Mouse (Mus musculus) neural tube, embryonic 13.5 days (tissue): ENCODE data around the gene Agxt. TPM values are rescaled to one million over a fixed set of nuclear protein-coding genes. Genes with fewer than 3 reads are reported as not detected.

Experiments
- ATAC-seq: fragments of 200-750 bp; cut with Nextera tagmentation; 2 replicates; pipeline ENCODE4 v1.8.0; 2017; ENCODE audit warnings: low read depth, mild to moderate bottlenecking, moderate TSS enrichment, moderate library complexity
- H3K27ac ChIP-seq: fragments of 300-500 bp; sonication (generic); replicated peaks from 2 replicates; pipeline ENCODE4 v1.5.1; 2015; ENCODE audit warnings: moderate library complexity, mild to moderate bottlenecking, inconsistent platforms
- H3K27me3 ChIP-seq: fragments of 300-500 bp; sonication (generic); 2 replicates; pipeline ENCODE4 v1.6.1; 2015; ENCODE audit warnings: mild to moderate bottlenecking, inconsistent platforms
- H3K36me3 ChIP-seq: fragments of 300-500 bp; sonication (generic); 2 replicates; pipeline ENCODE4 v1.6.1; 2015; ENCODE audit warnings: mild to moderate bottlenecking, inconsistent platforms
- H3K4me1 ChIP-seq: fragments of 300-500 bp; sonication (generic); replicated peaks from 2 replicates; pipeline ENCODE4 v1.6.1; 2015; ENCODE audit warnings: inconsistent platforms
- H3K4me2 ChIP-seq: fragments of 300-500 bp; sonication (generic); 2 replicates; pipeline ENCODE4 v1.6.1; 2015; ENCODE audit warnings: inconsistent platforms, mild to moderate bottlenecking, moderate library complexity
- H3K4me3 ChIP-seq: fragments of 300-500 bp; sonication (generic); 2 replicates; pipeline ENCODE4 v1.5.1; 2015; ENCODE audit warnings: mild to moderate bottlenecking, inconsistent platforms
- H3K9ac ChIP-seq: fragments of 300-500 bp; sonication (generic); 2 replicates; pipeline ENCODE4 v1.6.1; 2015; ENCODE audit warnings: moderate library complexity, mild to moderate bottlenecking, inconsistent platforms
- H3K9me3 ChIP-seq: fragments of 300-500 bp; sonication (generic); 2 replicates; pipeline ENCODE4 v1.6.1; 2016; ENCODE audit warnings: inconsistent platforms
- WGBS: fragments of 180-500 bp; shearing (Covaris S2); methylation state at CpG from one replicate; pipeline ENCODE4 v1.1.7; 2015; 5-methylcytosine and 5-hydroxymethylcytosine counted together
- polyA plus RNA-seq: library from polyadenylated mRNA; unstranded; fragments of >200 nt; fragmentation: Nextera tagmentation; extraction: Ambion mirVana; gene quantifications from 2 replicates; pipeline ENCODE4 v1.2.1, GENCODE M21; 2015

The Agxt gene
- polyA plus RNA-seq, 1 experiment from 2014 or later = not detected

DNA sequence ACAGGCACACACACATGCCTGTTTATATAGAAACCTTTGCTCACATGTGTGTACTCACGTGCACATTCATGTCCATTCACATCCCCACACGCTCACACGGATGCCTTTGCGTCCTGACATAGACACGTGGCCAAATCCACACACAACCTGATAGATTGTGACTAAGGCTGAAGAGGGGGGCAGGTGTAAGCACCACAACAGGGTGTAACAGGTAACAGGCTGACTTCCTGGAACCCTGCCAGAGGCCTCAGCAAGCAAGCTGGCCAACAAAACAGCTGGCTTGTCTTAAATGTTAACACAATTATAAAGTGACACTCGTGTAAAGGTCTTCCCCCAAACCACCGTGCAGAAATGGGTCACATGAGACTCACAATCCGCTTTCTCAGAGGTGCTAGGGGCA, 23.9 kb downstream of the Agxt start:
- H3K4me1 ChIP-seq = no peaks in the 10 kb centered on the region
- H3K9ac ChIP-seq = no peak overlapping the region
- 87% methylated on average over 8 of the region's 8 CpGs for WGBS
- ATAC-seq = no peak
- H3K36me3 ChIP-seq = no peaks in the 10 kb centered on the region
- H3K4me3 ChIP-seq = no peak overlapping the region
- no peaks in the 10 kb centered on the region for H3K9me3 ChIP-seq
- H3K4me2 ChIP-seq = no peak overlapping the region
- H3K27me3 ChIP-seq = no peaks in the 10 kb centered on the region
- H3K27ac ChIP-seq = no peak overlapping the region

DNA sequence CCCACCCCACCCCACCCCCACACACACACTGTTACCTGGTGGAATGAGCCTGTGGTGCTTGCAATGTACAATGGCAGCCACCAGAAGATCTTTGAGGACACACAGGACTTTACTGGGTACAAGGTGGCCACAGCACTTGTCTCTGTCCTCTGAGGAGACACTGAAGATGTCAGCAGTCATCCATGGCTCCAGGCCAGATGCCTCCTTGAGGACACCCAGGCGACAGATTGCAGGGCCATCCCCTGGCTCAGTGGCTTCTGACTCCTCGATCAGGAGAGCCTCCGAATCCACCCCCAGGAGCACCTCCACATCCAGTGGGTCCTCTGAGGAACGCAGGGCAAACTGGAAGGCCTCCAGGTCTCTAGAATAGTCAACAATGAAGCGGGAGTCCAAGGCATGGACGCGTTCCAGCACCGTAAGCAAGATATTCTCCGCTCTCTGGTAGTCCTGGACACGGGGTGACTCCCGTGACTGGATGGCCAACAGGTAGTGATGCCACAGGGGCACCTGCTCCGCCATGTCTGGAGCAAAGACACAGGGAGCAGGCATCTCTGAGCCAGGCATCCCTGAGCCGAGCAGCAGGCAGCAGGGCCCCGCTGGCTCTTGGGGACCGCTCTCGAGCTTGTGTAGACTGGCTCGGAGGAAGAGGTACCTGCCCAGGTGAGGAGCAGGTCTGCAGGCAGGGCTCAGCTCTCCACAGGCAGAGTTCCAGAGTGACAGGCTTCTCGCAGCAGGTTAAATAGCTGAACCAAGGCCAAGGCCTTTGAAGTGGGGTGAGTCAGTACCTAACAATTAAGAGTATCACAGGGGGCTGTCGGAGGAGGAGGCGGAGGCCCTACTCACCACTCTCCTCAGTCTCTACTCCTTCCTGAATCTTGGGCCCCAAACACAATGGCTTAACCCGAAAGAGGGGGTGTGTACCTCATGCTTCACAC, 24.8 kb downstream of the Agxt start:
- no peaks in the 10 kb centered on the region for H3K9me3 ChIP-seq
- no peaks in the 10 kb centered on the region for H3K4me1 ChIP-seq
- no peaks in the 10 kb centered on the region for H3K36me3 ChIP-seq
- H3K4me2 ChIP-seq = no peak overlapping the region
- no peak overlapping the region for H3K27ac ChIP-seq
- ATAC-seq = no peak
- WGBS = 87% methylated on average over 21 of the region's 21 CpGs
- H3K9ac ChIP-seq = no peak overlapping the region
- no peaks in the 10 kb centered on the region for H3K27me3 ChIP-seq
- no peak overlapping the region for H3K4me3 ChIP-seq

DNA sequence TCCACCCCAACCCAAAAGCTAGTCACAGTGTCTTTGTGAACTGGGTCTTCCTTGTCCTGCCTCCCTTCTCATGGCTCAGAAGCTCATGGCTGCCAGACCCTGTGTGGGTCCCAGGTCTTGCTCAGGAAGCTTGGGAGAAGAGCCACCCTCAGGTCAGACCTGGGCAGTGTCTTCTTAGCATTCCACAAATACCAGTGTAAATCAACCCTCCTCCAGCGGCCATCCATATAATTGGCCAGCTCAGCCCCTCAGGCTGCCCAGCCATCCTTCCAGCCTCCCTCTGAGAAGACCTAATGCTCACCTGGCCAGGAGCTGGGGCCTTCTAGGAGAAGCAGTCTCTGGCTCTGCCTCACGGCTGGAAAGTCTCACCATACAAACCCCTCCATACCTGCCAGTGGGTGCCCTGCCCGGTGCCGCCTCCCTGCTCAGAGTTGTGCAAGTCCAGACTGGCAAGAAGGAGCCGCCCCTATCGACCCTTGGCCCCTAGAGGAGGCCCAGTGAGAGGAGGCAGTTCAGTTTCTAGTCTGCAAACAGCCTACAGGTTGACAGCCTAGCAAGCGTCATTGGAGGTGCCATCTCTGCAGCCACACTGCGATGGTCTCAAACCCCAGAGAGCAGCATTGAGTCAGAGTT, 25.6 kb downstream of the Agxt start, which contains the start of gene 2310007B03Rik:
TSS of gene 2310007B03Rik (minus strand) at position 448 of the 633 bp plus-strand sequence.
- Histone ChIP-seq H3K4me2 (no peak within 1 kb of the TSS), H3K27me3 (no peaks in the 10 kb centered on the region), H3K4me3 (no peak within 1 kb of the TSS), H3K27ac (no peak within 1 kb of the TSS), H3K36me3 (no peaks in the 10 kb centered on the region), H3K9ac (no peak within 1 kb of the TSS), H3K9me3 (no peaks in the 10 kb centered on the region), H3K4me1 (no peaks in the 10 kb centered on the region)
- ATAC-seq = no peak
- WGBS = 77% methylated on average over 8 of the region's 8 CpGs

DNA sequence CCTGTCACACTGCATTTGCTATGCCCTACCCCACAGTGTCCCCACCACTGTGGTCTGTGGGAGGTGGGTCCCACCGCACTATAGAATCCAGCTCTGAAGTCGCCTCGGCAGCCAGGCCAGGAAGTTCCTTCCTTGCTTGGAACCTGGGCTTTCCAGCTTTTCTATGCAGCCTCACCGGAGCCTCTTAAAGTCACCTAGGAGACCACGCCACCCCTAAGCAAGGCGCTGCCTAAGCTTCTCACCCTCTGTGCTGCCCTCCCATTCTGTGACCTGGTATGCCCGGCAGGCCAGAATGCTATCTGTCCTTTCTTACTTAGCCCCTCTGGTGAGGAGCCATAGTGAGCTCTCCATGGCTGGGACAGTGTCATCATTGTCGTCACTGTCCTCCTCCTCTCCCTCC, 26.3 kb downstream of the Agxt start:
- Histone ChIP-seq H3K4me3 (no peak overlapping the region), H3K36me3 (no peaks in the 10 kb centered on the region), H3K27ac (no peak overlapping the region), H3K4me2 (no peak overlapping the region), H3K4me1 (no peaks in the 10 kb centered on the region), H3K9me3 (no peaks in the 10 kb centered on the region), H3K9ac (no peak overlapping the region), H3K27me3 (no peaks in the 10 kb centered on the region)
- 75% methylated on average over 8 of the region's 8 CpGs for WGBS
- ATAC-seq = no peak

DNA sequence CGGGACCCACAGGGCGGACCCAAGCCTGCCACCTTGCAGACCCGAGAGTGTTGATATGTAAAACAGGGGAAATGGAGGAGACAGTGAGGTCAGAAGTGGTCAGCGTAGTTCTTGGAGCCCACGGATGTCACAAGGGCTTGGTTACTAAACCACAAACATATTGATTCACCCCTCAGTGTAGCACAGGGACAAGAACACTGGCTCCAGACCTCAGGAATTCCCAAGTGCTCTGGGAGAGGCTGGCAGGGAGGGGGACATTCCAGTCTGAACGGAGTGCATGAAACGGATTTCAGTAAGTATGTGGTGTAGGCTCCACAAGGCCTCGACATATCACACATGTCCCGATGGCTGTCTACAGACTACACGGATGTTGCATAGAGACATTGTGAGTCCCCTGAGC, 26.9 kb downstream of the Agxt start:
- 83% methylated on average over 10 of the region's 10 CpGs for WGBS
- no peaks in the 10 kb centered on the region for H3K27me3 ChIP-seq

DNA sequence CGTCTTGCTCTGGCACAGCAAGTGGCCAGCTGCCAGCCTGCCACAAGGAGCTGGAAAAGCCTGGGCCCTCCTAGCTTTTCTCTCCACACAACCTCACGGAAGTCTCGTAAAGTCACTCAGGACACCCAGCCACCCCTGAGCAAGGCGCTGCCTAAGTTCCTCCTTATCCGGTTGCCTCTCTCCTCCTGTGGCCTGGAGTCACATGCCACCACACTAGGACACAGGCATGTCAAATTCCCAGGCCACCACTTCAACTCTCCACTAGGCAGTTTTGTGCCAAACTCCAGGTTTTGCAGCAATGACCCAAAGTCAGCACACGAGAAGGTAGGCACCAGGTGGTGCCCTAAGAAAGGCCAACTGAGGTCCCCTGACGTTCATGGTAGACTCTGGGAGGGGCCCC, 27.5 kb downstream of the Agxt start:
- Histone ChIP-seq H3K27me3 (no peaks in the 10 kb centered on the region), H3K9ac (no peak overlapping the region), H3K4me3 (no peak overlapping the region), H3K36me3 (no peaks in the 10 kb centered on the region), H3K9me3 (no peaks in the 10 kb centered on the region), H3K4me1 (no peaks in the 10 kb centered on the region), H3K27ac (no peak overlapping the region), H3K4me2 (no peak overlapping the region)
- WGBS = 86% methylated on average over 7 of the region's 7 CpGs
- no peak for ATAC-seq

More for the DNA sequence above, 26.9 kb downstream of the Agxt start:
- Histone ChIP-seq H3K27ac (no peak overlapping the region), H3K4me3 (no peak overlapping the region), H3K4me2 (no peak overlapping the region), H3K4me1 (no peaks in the 10 kb centered on the region), H3K36me3 (no peaks in the 10 kb centered on the region), H3K9ac (no peak overlapping the region), H3K9me3 (no peaks in the 10 kb centered on the region)
- no peak for ATAC-seq

DNA sequence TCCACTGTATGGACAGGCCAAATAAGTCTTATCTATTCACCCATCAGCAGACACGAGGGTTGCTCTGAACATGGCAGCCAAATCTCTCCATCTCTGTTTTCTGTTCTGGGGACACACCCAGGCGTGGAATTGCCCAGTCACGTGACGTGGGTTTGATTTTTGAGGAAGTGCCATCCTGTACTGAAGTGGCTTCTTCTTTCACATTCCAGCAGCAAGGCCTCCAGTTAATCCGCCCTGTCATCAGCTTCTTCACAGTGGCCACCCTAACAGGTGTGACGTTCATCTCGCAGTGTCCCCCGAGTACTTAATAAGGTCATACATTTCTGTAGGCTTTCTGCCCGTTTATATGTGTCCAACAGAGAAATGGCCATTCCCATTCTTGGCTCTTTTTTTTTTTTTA, 30.4 kb downstream of the Agxt start:
- H3K9me3 ChIP-seq = no peaks in the 10 kb centered on the region
- no peak overlapping the region for H3K4me3 ChIP-seq
- H3K27ac ChIP-seq = no peak overlapping the region

DNA sequence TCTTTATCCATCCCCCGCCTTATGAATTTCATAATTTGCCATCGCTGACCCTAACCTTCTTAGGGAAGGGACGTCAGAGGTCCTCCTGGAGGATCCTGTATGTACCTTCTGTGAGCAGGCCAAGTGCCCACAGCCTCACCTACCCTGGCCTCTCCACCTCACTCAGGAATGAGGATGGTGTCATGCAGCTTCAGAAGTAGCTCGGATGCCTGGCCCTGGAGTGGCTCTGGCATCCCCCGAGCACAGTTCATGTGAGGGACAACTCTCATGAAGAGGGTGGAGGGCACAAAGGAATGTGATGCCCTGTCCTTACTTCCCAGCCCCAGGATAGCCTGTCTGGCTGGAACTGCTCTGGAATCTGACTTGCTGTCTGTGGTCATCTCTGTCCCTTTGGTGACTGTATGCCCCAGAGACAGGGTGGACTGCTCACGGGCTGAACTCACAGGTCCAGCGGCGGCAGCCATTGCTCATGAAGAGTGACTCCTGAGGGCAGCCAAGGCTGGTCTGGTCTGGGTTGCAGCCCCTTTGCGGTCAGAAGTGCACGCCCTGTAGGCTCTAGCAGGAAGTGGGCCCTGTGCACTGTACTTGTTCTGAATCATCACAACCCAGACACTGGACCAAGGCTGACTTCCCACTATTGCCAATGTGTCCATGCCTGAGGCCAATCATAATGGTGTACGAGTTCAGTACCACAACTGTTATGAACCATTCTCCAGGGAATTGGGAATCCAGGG, 31.5 kb downstream of the Agxt start:
- Histone ChIP-seq H3K27me3 (no peaks in the 10 kb centered on the region), H3K9me3 (no peaks in the 10 kb centered on the region), H3K27ac (no peak overlapping the region), H3K4me2 (no peak overlapping the region), H3K4me1 (peaks cover 9% of the 10 kb centered on the region; the same call in 1 of the 2 replicates), H3K4me3 (no peak overlapping the region), H3K36me3 (no peaks in the 10 kb centered on the region), H3K9ac (no peak overlapping the region)
- WGBS = 83% methylated on average over 11 of the region's 11 CpGs
- no peak; the same call in 1 of the 2 replicates for ATAC-seq

More for the DNA sequence above, 30.4 kb downstream of the Agxt start:
- ATAC-seq = no peak
- H3K4me1 ChIP-seq = peaks cover 9% of the 10 kb centered on the region; the same call in 1 of the 2 replicates
- no peaks in the 10 kb centered on the region for H3K36me3 ChIP-seq
- no peak overlapping the region for H3K9ac ChIP-seq
- H3K27me3 ChIP-seq = no peaks in the 10 kb centered on the region
- no peak overlapping the region for H3K4me2 ChIP-seq
- WGBS = 83% methylated on average over 9 of the region's 9 CpGs

DNA sequence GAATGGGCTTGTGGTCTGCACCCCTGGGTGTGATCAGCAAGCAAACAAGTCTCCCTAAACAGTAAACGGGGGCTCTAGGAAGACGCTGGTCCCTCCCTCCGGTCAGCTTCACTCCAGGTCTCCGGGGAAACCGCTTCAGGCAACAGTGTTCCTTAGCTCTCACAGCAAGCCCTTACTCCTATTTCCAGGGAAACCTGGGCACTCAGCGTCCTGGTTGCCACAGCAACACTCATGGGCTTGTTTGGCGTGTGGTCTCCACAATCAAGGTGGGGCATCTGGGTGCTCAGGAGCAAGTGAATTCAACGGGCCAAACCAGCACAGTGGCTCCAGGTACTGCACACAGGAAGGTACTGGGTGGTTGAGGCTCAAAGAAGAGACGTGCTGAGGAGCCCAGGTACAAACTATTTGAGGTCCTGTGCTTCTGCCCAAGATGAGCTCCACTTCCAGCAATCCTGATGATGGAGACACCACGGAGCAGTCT, 33.3 kb downstream of the Agxt start, which contains the start of gene Crocc2:
TSS of gene Crocc2 (plus strand) at position 431 of the 481 bp plus-strand sequence.
- WGBS = 51% methylated on average over 10 of the region's 10 CpGs

DNA sequence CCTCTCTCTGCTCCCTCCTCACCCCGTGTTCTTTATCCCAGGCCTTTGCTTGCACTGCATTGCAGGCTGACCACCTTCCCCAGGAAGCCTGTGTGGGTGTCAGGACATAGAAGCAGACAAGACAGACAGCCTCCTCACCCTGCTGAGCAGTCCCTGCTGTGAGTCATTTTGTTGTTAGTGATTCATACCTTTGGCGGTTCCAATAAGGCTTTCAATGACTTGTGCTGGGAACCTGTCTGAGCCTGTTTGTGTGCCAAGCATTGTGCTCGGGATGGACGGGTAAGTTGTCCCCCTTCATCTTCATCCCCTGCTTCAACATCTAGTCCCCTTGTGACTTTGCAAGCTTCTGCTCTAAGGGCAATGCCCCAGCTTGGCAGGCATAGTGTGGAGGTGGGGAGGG, 38.6 kb downstream of the Agxt start:
- no peaks in the 10 kb centered on the region for H3K9me3 ChIP-seq
- no peak overlapping the region for H3K4me2 ChIP-seq
- H3K9ac ChIP-seq = no peak overlapping the region
- WGBS = 73% methylated on average over 4 of the region's 4 CpGs
- peaks cover 23% of the 10 kb centered on the region for H3K4me1 ChIP-seq
- H3K27me3 ChIP-seq = 0 out of 2 replicates have a peak, but pooled peaks cover 23% of the 10 kb centered on the region
- H3K36me3 ChIP-seq = no peaks in the 10 kb centered on the region
- H3K4me3 ChIP-seq = no peak overlapping the region
- H3K27ac ChIP-seq = no peak overlapping the region
- ATAC-seq = no peak

More for the DNA sequence above, 33.3 kb downstream of the Agxt start, which contains the start of gene Crocc2:
- Histone ChIP-seq H3K27ac (no peak within 1 kb of the TSS), H3K36me3 (no peaks in the 10 kb centered on the region), H3K4me3 (no peak within 1 kb of the TSS), H3K9me3 (no peaks in the 10 kb centered on the region), H3K4me1 (peaks cover 9% of the 10 kb centered on the region; the same call in 1 of the 2 replicates), H3K9ac (no peak within 1 kb of the TSS), H3K4me2 (no peak within 1 kb of the TSS), H3K27me3 (no peaks in the 10 kb centered on the region)
- ATAC-seq = no peak

DNA sequence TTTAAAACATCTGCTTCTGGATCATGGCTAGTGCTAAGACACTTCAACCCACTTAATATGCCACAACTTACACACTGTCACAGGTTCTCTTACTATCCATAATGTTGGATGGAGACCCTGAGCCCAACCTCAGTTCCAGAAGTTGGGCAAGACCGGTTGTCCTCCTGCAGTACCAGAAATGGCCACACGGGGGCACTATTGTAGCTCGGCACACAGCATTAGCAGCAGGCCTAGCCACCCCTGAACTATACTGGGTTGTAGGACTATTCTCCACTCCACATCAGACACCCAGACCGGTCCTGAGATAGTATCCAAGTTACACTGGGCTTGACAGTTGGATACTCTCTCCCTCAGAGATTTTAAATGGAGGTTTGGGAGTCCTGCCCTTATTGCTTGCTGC, 39.4 kb downstream of the Agxt start:
- no peak overlapping the region for H3K4me3 ChIP-seq
- H3K9ac ChIP-seq = no peak overlapping the region
- 0 out of 2 replicates have a peak, but pooled peaks cover 23% of the 10 kb centered on the region for H3K27me3 ChIP-seq
- H3K27ac ChIP-seq = no peak overlapping the region
- no peak overlapping the region for H3K4me2 ChIP-seq
- H3K36me3 ChIP-seq = no peaks in the 10 kb centered on the region
- H3K4me1 ChIP-seq = peaks cover 22% of the 10 kb centered on the region
- peak; percentile 70 for ATAC-seq
- WGBS = 1% methylated on average over 4 of the region's 4 CpGs
- H3K9me3 ChIP-seq = no peaks in the 10 kb centered on the region
